In genomic region chr8:88198551-88198944, GRCm38 (mm10) we compare ENCODE assay signal across 8 mouse cellular contexts. TPM values are rescaled to one million over a fixed set of nuclear protein-coding genes. Genes with fewer than 3 reads are reported as not detected.
DNase-seq lines count a peak whose midpoint lies in the region; ATAC-seq and TF ChIP-seq lines count a peak whose summit lies in the region.

No protein-coding gene starts in this region.

- H3K4me3 ChIP-seq in G1E (ENCODE audit: low read depth, low read length): peak overlapping the region; percentile 83
- peak overlapping the region; percentile 67 for H3K4me3 ChIP-seq in embryonic facial prominence, embryonic 14.5 days (ENCODE audit: low read depth, low read length)
- peak overlapping the region; percentile 91 for H3K4me3 ChIP-seq in intestine, embryonic 15.5 days (replicated peaks)

- peak overlapping the region; percentile 95 for H3K4me2 ChIP-seq in embryonic facial prominence, embryonic 14.5 days (ENCODE audit: low read depth, low read length)
- H3K4me2 ChIP-seq in intestine, embryonic 15.5 days (replicated peaks): peak overlapping the region; percentile 73

- H3K27me3 ChIP-seq in G1E (ENCODE audit: insufficient read depth, low read length): peaks cover 9% of the 10 kb centered on the region
- no peaks in the 10 kb centered on the region for H3K27me3 ChIP-seq in embryonic facial prominence, embryonic 14.5 days (replicated peaks; ENCODE audit: control insufficient read depth, insufficient read depth, low read length)
- H3K27me3 ChIP-seq in intestine, embryonic 15.5 days (replicated peaks): no peaks in the 10 kb centered on the region

- WGBS in embryonic facial prominence, embryonic 14.5 days: 1% methylated on average over 10 of the region's 10 CpGs
- under 1% methylated on average over 10 of the region's 10 CpGs for WGBS in intestine, embryonic 15.5 days

- peak overlapping the region; percentile 85 for H3K9ac ChIP-seq in embryonic facial prominence, embryonic 14.5 days (ENCODE audit: low read depth, low read length)
- H3K9ac ChIP-seq in intestine, embryonic 15.5 days: peak overlapping the region; percentile 82

- H3K9me3 ChIP-seq in G1E (replicated peaks): no peaks in the 10 kb centered on the region
- H3K9me3 ChIP-seq in embryonic facial prominence, embryonic 14.5 days (ENCODE audit: control insufficient read depth, low read length): no peaks in the 10 kb centered on the region
- no peaks in the 10 kb centered on the region for H3K9me3 ChIP-seq in intestine, embryonic 15.5 days

- peaks cover 33% of the 10 kb centered on the region for H3K36me3 ChIP-seq in G1E (replicated peaks)
- H3K36me3 ChIP-seq in embryonic facial prominence, embryonic 14.5 days (ENCODE audit: control insufficient read depth, insufficient read depth, low read length): no peaks in the 10 kb centered on the region
- no peaks in the 10 kb centered on the region for H3K36me3 ChIP-seq in intestine, embryonic 15.5 days

- DNase-seq in layer of hippocampus, adult 11-12 months (ENCODE audit: low spot score): peak; percentile 54
- DNase-seq in layer of hippocampus, postnatal 10 days (ENCODE audit: low spot score in 2 of 2): no peak
- peak; percentile 12 for DNase-seq in G1E (ENCODE audit: low spot score)
- DNase-seq in embryonic facial prominence, embryonic 14.5 days (ENCODE audit: low spot score): peak; percentile 23
- peak; percentile 38 for DNase-seq in lung, postnatal 14 days
- no peak for DNase-seq in thymus, postnatal 4 days
- DNase-seq in Muller cell, postnatal 12 days (ENCODE audit: inconsistent ontology term): no peak

- peak overlapping the region; percentile 94 for H3K27ac ChIP-seq in embryonic facial prominence, embryonic 14.5 days (replicated peaks; ENCODE audit: low read depth, low read length)
- peak overlapping the region; percentile 98 for H3K27ac ChIP-seq in intestine, embryonic 15.5 days

- TF ChIP-seq CTCF in G1E (IDR thresholded peaks at IDR 0.05; ENCODE audit: low read depth, low read length): no peak

- no peak for ATAC-seq in G1E (ENCODE audit: extremely low read depth, insufficient number of reproducible peaks, low FRiP score, poor library complexity, severe bottlenecking)
- no peak for ATAC-seq in embryonic facial prominence, embryonic 14.5 days (ENCODE audit: low read depth)
- ATAC-seq in intestine, embryonic 15.5 days: no peak

- H3K4me1 ChIP-seq in G1E (ENCODE audit: insufficient read depth, low read depth, low read length): peaks cover 31% of the 10 kb centered on the region
- peaks cover 20% of the 10 kb centered on the region for H3K4me1 ChIP-seq in embryonic facial prominence, embryonic 14.5 days (ENCODE audit: control insufficient read depth, insufficient read depth, low read length)
- H3K4me1 ChIP-seq in intestine, embryonic 15.5 days (replicated peaks): peaks cover 22% of the 10 kb centered on the region

RNA-seq across cellular contexts. Expression of gene Tent4b, which starts 0.5 kb away (rescaled TPM):
- 10 to 100 TPM; 34.3 to 37.0 TPM for total RNA-seq in layer of hippocampus, postnatal 10 days (2021)
- total RNA-seq in G1E (2014; fragmentation: Nextera tagmentation): 51.5 and 58.6 TPM in 2 replicates
- 36.0 and 37.1 TPM in 2 replicates for total RNA-seq in G1E (2017)
- 10.3 and 13.7 TPM in 2 replicates for polyA plus RNA-seq in G1E (2012)
- polyA plus RNA-seq in embryonic facial prominence, embryonic 14.5 days (2014; fragmentation: Nextera tagmentation; extraction: Ambion mirVana): 10.0 and 12.0 TPM in 2 replicates
- polyA plus RNA-seq in intestine, embryonic 15.5 days (2015; fragmentation: Nextera tagmentation; extraction: Ambion mirVana): 6.3 and 7.0 TPM in 2 replicates

Comparison
In these comparisons a context has a peak if more than half of its experiments do, and no peak if none do; other contexts are left out.
1. DNase-seq: peak in layer of hippocampus, adult 11-12 months (single experiment), G1E (single experiment), embryonic facial prominence, embryonic 14.5 days (single experiment) and lung, postnatal 14 days (single experiment); none in layer of hippocampus, postnatal 10 days (0 of 2), thymus, postnatal 4 days (single experiment) and Muller cell, postnatal 12 days (single experiment).
2. Peak in every context shown above with its lines, with median percentiles within 50 percentile points of each other: H3K4me3 ChIP-seq.